Mouse (Mus musculus) hindbrain, embryonic 15.5 days (tissue): ENCODE data around the gene Ptgr1. TPM values are rescaled to one million over a fixed set of nuclear protein-coding genes. Genes with fewer than 3 reads are reported as not detected.

Experiments
- polyA plus RNA-seq: library from polyadenylated mRNA; unstranded; fragments of >200 nt; fragmentation: Nextera tagmentation; extraction: Ambion mirVana; gene quantifications from 2 replicates; pipeline ENCODE4 v1.2.1, GENCODE M21; 2015

Gene Ptgr1
- polyA plus RNA-seq, 1 experiment from 2014 or later: 5.2 TPM

Other genes starting within 250 kb of the Ptgr1 start
- 0.12 TPM in 1 of 2 replicates, not detected in the other for gene Olfr267, start 199.4 kb downstream of the Ptgr1 start, polyA plus RNA-seq
- gene Ecpas, start 74.4 kb downstream of the Ptgr1 start, polyA plus RNA-seq: 32.0 and 34.7 TPM in 2 replicates
- gene Zkscan16, start 43.5 kb downstream of the Ptgr1 start, polyA plus RNA-seq: 2.3 and 2.4 TPM in 2 replicates
- 7.6 and 8.4 TPM in 2 replicates for gene Dnajc25, start 7.9 kb upstream of the Ptgr1 start, polyA plus RNA-seq
- 8.9 and 12.8 TPM in 2 replicates for gene Gm20503, start 16.1 kb upstream of the Ptgr1 start, polyA plus RNA-seq
- gene Gng10, start 48.0 kb upstream of the Ptgr1 start, polyA plus RNA-seq: 167 and 182 TPM in 2 replicates
- gene AI481877, start 151.9 kb upstream of the Ptgr1 start, polyA plus RNA-seq: 0.04 TPM in 1 of 2 replicates, not detected in the other
- gene Ugcg, start 202.1 kb upstream of the Ptgr1 start, polyA plus RNA-seq: 15.0 and 15.3 TPM in 2 replicates